Mouse (Mus musculus) small intestine, adult 2 months (tissue): ENCODE data around the gene Btbd1. TPM values are rescaled to one million over a fixed set of nuclear protein-coding genes. Genes with fewer than 3 reads are reported as not detected.

Experiments used
- H3K27ac ChIP-seq: fragments of 200-500 bp; 2 replicates; pipeline ENCODE4 v1.5.1; 2012; ENCODE audit warnings: low read depth, low read length, control low read depth, inconsistent platforms; ENCODE audit not compliant: insufficient read depth
- H3K27me3 ChIP-seq: fragments of 200-500 bp; 2 replicates; pipeline ENCODE4 v1.6.1; 2012; ENCODE audit warnings: mild to moderate bottlenecking, moderate library complexity, low read length, inconsistent platforms; ENCODE audit not compliant: control insufficient read depth, insufficient read depth
- H3K36me3 ChIP-seq: fragments of 200-500 bp; 2 replicates; pipeline ENCODE4 v1.6.1; 2012; ENCODE audit warnings: mild to moderate bottlenecking, low read length, control low read depth, inconsistent platforms; ENCODE audit not compliant: control insufficient read depth, insufficient read depth
- H3K4me1 ChIP-seq: fragments of 200-500 bp; 2 replicates; pipeline ENCODE4 v1.6.1; 2012; ENCODE audit warnings: low read length, inconsistent platforms, mixed read lengths; ENCODE audit not compliant: control insufficient read depth, insufficient read depth, insufficient read length
- H3K4me3 ChIP-seq: fragments of 200-500 bp; 2 replicates; pipeline ENCODE4 v1.5.1; 2012; ENCODE audit warnings: low read depth, mild to moderate bottlenecking, control low read depth, inconsistent platforms, low read length, moderate library complexity
- CTCF ChIP-seq: fragments of 200-500 bp; IDR thresholded peaks from 2 replicates; pipeline ENCODE4 v1.5.1; 2012; ENCODE audit warnings: low read depth, mild to moderate bottlenecking, control low read depth, inconsistent platforms, low read length, moderate library complexity, mixed read lengths; ENCODE audit not compliant: insufficient replicate concordance, insufficient read length; ENCODE audit errors: extremely low read depth
- POLR2A ChIP-seq: fragments of 200-500 bp; IDR thresholded peaks from 2 replicates; pipeline ENCODE4 v1.6.1; 2012; ENCODE audit warnings: low read depth, mild to moderate bottlenecking, control low read depth, inconsistent platforms, low read length, moderate library complexity
- WGBS: fragments of 180-500 bp; shearing (Covaris S2); methylation state at CpG from one replicate; pipeline ENCODE4 v1.1.7; 2018; 5-methylcytosine and 5-hydroxymethylcytosine counted together
- polyA plus RNA-seq: library from polyadenylated mRNA; depleted of rRNA; stranded (reverse); fragments of >200 nt; gene quantifications from 2 replicates; pipeline ENCODE4 v1.2.3, GENCODE M21; 2012

Btbd1 gene
- polyA plus RNA-seq, 1 experiment = 18.3 TPM

DNA sequence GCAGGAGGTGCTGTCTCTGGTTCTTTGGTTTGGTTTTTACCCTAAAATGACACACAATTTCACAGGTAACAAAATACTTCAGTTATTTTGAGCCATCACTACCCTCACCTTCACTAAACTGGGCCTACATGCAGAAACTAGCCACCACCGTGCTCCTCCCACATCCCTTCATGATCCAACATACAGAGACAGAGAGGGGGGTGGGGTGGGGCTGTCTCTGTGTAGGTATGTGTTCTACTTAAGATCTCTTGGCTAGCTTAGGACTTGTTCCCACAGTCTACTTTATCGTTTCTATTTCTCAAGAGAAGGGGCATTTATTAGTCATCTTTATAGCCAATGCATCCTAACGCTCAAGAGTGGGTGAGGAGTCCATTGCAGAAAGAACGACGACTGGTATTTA lies 40.7 kb downstream of the Btbd1 start:
- Histone ChIP-seq H3K4me1 (peaks cover 3% of the 10 kb centered on the region), H3K27me3 (no peaks in the 10 kb centered on the region)
- 3% methylated on average over 5 of the region's 5 CpGs for WGBS

DNA sequence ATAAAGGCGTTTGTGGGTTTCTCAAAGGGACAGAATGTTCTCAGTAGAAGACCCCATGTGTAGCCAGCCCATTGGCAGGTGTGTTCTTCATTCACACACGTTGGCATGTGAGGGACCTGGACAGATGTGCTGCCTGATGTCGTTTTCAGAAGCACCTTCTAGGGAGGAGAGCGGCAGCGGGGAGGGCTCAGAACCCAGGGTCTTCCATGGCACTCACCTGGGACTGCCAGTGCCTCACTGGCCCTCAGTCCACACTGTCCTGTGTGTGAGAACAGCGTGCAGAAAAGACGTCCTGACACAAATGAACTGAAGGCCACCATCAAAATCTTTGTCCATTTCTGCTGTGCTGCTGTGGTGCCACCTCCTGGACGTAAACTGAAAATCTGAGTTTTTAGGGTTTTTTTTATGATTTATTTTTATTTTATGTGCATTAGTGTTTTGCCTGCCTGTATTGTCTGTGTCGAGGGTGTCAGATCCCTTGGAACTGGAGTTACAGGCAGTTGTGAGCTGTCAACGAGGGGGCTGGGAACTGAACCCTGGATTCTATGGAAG lies 51.5 kb downstream of the Btbd1 start:
- Histone ChIP-seq H3K4me1 (peaks cover 5% of the 10 kb centered on the region; the same call in 1 of the 2 replicates), H3K36me3 (peaks cover 18% of the 10 kb centered on the region), H3K27me3 (no peaks in the 10 kb centered on the region), H3K4me3 (no peak overlapping the region), H3K27ac (no peak overlapping the region)
- WGBS = 65% methylated on average over 10 of the region's 10 CpGs
- TF ChIP-seq POLR2A (no peak), CTCF (no peak)

More for the DNA sequence above, 40.7 kb downstream of the Btbd1 start:
- H3K36me3 ChIP-seq = peaks cover 5% of the 10 kb centered on the region
- TF ChIP-seq POLR2A (no peak), CTCF (no peak)
- H3K27ac ChIP-seq = peak overlapping the region; percentile 93
- H3K4me3 ChIP-seq = peak overlapping the region; percentile 86

- Histone ChIP-seq H3K27me3 (no peaks in the 10 kb centered on the region), H3K4me1 (peaks cover 5% of the 10 kb centered on the region; the same call in 1 of the 2 replicates), H3K4me3 (no peak overlapping the region), H3K36me3 (peaks cover 6% of the 10 kb centered on the region), H3K27ac (no peak overlapping the region)
- TF ChIP-seq POLR2A (no peak), CTCF (no peak)
- WGBS = 79% methylated on average over 5 of the region's 5 CpGs
These were observed 53.9 kb downstream of the Btbd1 start for GRCm38 (mm10) chr7:81775325-81775724.

- WGBS = 38% methylated on average over 10 of the region's 10 CpGs
- Histone ChIP-seq H3K36me3 (0 out of 2 replicates have a peak, but pooled peaks cover 3% of the 10 kb centered on the region), H3K4me3 (no peak overlapping the region), H3K4me1 (peaks cover 5% of the 10 kb centered on the region; the same call in 1 of the 2 replicates), H3K27me3 (no peaks in the 10 kb centered on the region), H3K27ac (no peak overlapping the region)
- TF ChIP-seq POLR2A = no peak
- no peak for TF ChIP-seq CTCF
These were observed 56.3 kb downstream of the Btbd1 start for GRCm38 (mm10) chr7:81772786-81773539.

DNA sequence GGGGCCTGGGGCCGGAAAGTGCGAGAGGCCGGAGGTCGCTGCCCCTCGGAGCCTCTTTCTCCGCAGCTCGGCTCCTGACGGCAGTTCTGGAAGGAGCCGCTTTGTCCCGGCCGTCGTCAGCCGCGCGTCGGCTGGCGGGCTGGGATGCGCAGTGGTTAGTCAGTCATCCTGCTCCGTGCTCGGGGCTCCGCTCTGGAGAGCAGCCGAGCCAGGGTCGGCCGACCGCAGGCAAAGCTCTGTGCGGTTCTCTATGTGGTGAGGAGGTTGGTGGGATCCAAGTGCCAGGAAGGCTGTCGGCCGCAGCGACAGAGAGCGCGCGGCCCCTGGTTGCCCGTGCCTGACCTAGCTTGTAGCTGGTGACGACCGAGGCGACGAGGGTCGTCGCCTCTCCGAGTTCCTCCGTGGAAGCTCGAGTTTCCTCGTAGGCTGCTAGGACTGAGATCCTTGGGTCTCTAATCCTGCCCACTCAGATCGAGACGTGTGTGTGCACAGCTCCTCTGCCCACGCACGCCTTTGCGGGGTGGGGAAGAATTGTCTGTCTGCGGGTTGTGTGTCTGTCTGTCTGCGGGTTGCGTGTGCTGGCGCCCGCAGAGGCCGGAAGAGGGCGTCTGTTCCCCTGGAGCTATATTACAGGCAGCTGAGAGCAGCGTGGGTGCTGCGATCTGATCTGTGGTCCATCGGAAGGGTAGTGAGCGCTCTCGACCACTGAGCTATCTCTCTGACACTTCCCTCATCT lies 66.0 kb downstream of the Btbd1 start:
- Histone ChIP-seq H3K4me1 (peaks cover 8% of the 10 kb centered on the region; the same call in 1 of the 2 replicates), H3K27me3 (no peaks in the 10 kb centered on the region), H3K27ac (peak overlapping the region; percentile 21; the same call in 1 of the 2 replicates), H3K36me3 (no peaks in the 10 kb centered on the region; the same call in 1 of the 2 replicates), H3K4me3 (peak overlapping the region; percentile 95)
- WGBS = 2% methylated on average over 60 of the region's 60 CpGs
- TF ChIP-seq CTCF (peak; percentile 48; the same call in 1 of the 2 replicates), POLR2A (no peak)

DNA sequence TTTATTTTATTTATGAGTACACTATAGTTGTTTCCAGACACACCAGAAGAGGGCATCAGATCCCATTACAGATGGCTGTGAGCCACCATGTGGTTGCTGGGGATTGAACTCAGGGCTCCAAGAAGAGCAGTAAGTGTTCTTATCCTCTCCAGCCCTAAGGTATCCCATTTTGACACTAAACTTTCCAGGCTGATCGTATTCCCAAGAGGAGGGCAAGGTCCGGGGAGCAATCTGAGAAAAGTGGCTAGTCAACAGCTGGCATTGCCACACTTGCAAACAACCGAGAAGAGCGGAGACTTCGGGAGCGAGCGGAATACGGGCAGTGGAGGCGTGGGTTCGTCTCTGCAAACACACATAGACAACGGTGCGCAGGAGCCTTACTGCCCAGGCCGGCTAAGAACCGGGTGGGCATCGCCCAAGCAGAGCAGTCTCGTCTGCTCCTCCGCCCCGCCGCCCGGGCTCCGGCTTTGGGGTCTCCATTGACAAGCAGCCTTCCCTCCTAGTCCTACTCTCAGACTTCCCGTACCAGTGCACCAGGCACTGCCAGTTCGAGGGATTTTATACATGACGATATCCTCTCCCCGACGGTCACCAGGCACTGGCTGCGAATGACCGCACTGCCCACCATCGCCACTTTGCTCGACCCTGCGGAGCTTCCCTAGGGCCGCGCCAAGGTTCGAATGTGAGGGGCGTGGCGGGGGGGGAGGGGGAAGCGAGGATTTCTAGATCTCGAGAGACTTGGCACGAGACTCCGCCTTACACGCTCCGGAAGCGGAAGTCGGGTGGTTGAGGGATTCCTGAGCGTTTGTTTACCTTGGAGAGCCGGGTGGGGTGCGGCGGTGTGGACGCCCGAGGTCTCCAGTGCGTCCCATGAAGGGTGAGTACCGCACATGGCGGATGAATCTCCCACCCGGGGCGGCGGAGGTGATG lies 66.8 kb downstream of the Btbd1 start, which contains the start of gene Ramac:
Gene Ramac, plus strand, starts transcription at position 746 of the 930 bp plus-strand sequence.
- under 1% methylated on average over 56 of the region's 56 CpGs for WGBS
- Histone ChIP-seq H3K27ac (peak within 1 kb of the TSS; percentile 21), H3K4me1 (peaks cover 8% of the 10 kb centered on the region; the same call in 1 of the 2 replicates), H3K27me3 (no peaks in the 10 kb centered on the region), H3K36me3 (no peaks in the 10 kb centered on the region), H3K4me3 (peak within 1 kb of the TSS; percentile 95)
- TF ChIP-seq POLR2A (peak; percentile 63), CTCF (no peak)
